Mouse (Mus musculus): Measurements from ENCODE around the gene Was.
"Not testable (repeated sequence)": the region's sequence is repeated elsewhere in the genome, so short reads cannot be mapped to it uniquely, and the experiment has no call there.

Was gene

GRCm38 (mm10) chrX:8090346-8090953 lies at the start of gene Was:
TSS of gene Was (minus strand) at chrX:8090498.
- peak; percentile 4 for DNase-seq

- DNase-seq: no peak
Measured at GRCm38 (mm10) chrX:8139480-8139879, 49.2 kb upstream of the Was start.

- DNase-seq: no peak
Measured at GRCm38 (mm10) chrX:8135886-8136285, 45.6 kb upstream of the Was start.

GRCm38 (mm10) chrX:8132017-8132976 lies 42.0 kb upstream of the Was start, which contains the start of gene Wdr13:
TSS of gene Wdr13 (minus strand) at chrX:8132892.
- peak; percentile 89 for DNase-seq

- DNase-seq: no peak
Measured at GRCm38 (mm10) chrX:8131393-8131792, 41.1 kb upstream of the Was start.

- DNase-seq: no peak
Measured at GRCm38 (mm10) chrX:8125235-8125634, 34.9 kb upstream of the Was start.

- DNase-seq: no peak
Measured at GRCm38 (mm10) chrX:8123821-8124470, 33.6 kb upstream of the Was start.

- DNase-seq: no peak
Measured at GRCm38 (mm10) chrX:8117264-8117663, 27.0 kb upstream of the Was start.

GRCm38 (mm10) chrX:8115275-8115674 lies 25.0 kb upstream of the Was start:
- no peak for DNase-seq

GRCm38 (mm10) chrX:8105019-8105418 lies 14.7 kb upstream of the Was start:
- DNase-seq: no peak

GRCm38 (mm10) chrX:8102213-8102668 lies 11.9 kb upstream of the Was start:
- no peak for DNase-seq

- DNase-seq: no peak
Measured at GRCm38 (mm10) chrX:8101017-8101416, 10.7 kb upstream of the Was start.

GRCm38 (mm10) chrX:8099435-8099834 lies 9.1 kb upstream of the Was start:
- DNase-seq: no peak

GRCm38 (mm10) chrX:8096787-8097242 lies 6.5 kb upstream of the Was start:
- peak; percentile 95 for DNase-seq

GRCm38 (mm10) chrX:8096068-8096786 lies 5.9 kb upstream of the Was start:
- peak; percentile 74 for DNase-seq

- no peak for DNase-seq
Measured at GRCm38 (mm10) chrX:8095546-8095945, 5.2 kb upstream of the Was start.

- DNase-seq: not testable (repeated sequence)
Measured at GRCm38 (mm10) chrX:8090954-8091347, 653 bp upstream of the Was start.

GRCm38 (mm10) chrX:8089746-8090145 lies 552 bp downstream of the Was start:
- no peak for DNase-seq

- DNase-seq: no peak
Measured at GRCm38 (mm10) chrX:8085611-8086010, 4.7 kb downstream of the Was start.

- no peak for DNase-seq
Measured at GRCm38 (mm10) chrX:8084771-8085259, 5.5 kb downstream of the Was start.

- no peak for DNase-seq
Measured at GRCm38 (mm10) chrX:8075104-8075503, 15.2 kb downstream of the Was start.

- peak; percentile 87 for DNase-seq
Measured at GRCm38 (mm10) chrX:8074430-8075014, 15.8 kb downstream of the Was start, which contains the start of gene Suv39h1. TSS of gene Suv39h1 (minus strand) at chrX:8074760.
